Mouse (Mus musculus) embryonic facial prominence, embryonic 11.5 days (tissue): ENCODE measurements at regions not wholly inside any gene's neighbourhood (a gene's known extent, or its start where the extent isn't known, plus 50 kb on each side); places are given as distances from the start of the nearest gene placed in this dataset.

Experiments
- ATAC-seq: fragments of 200-750 bp; cut with Nextera tagmentation; replicated peaks from 2 replicates; pipeline ENCODE4 v1.8.0; 2017; ENCODE audit warnings: low read depth; ENCODE audit not compliant: insufficient number of reproducible peaks, low FRiP score, low TSS enrichment
- DNase-seq: peaks from one replicate; pipeline ENCODE4 v3.0.0-alpha.2; 2015; ENCODE audit warnings: low spot score
- H3K27ac ChIP-seq: fragments of 300-500 bp; sonication (generic); replicated peaks from 2 replicates; pipeline ENCODE4 v1.5.1; 2014; ENCODE audit warnings: mild to moderate bottlenecking, low read depth, low read length, control low read depth
- H3K27me3 ChIP-seq: fragments of 300-500 bp; sonication (generic); 2 replicates; pipeline ENCODE4 v1.6.1; 2014; ENCODE audit warnings: mild to moderate bottlenecking, low read length, moderate library complexity, mixed read lengths; ENCODE audit not compliant: control insufficient read depth, insufficient read depth
- H3K36me3 ChIP-seq: fragments of 300-500 bp; sonication (generic); replicated peaks from 2 replicates; pipeline ENCODE4 v1.6.1; 2014; ENCODE audit warnings: low read depth, mild to moderate bottlenecking, low read length, moderate library complexity, mixed read lengths; ENCODE audit not compliant: control insufficient read depth, insufficient read depth
- H3K4me1 ChIP-seq: fragments of 300-500 bp; sonication (generic); 2 replicates; pipeline ENCODE4 v1.6.1; 2014; ENCODE audit warnings: low read length, mixed read lengths; ENCODE audit not compliant: control insufficient read depth, insufficient read depth
- H3K4me2 ChIP-seq: fragments of 300-500 bp; sonication (generic); 2 replicates; pipeline ENCODE4 v1.6.1; 2014; ENCODE audit warnings: low read depth, mild to moderate bottlenecking, control low read depth, low read length, moderate library complexity
- H3K4me3 ChIP-seq: fragments of 300-500 bp; sonication (generic); 2 replicates; pipeline ENCODE4 v1.5.1; 2014; ENCODE audit warnings: low read depth, low read length, control low read depth
- H3K9ac ChIP-seq: fragments of 300-500 bp; sonication (generic); replicated peaks from 2 replicates; pipeline ENCODE4 v1.6.1; 2014; ENCODE audit warnings: mild to moderate bottlenecking, control low read depth, low read length
- H3K9me3 ChIP-seq: fragments of 300-500 bp; sonication (generic); replicated peaks from 2 replicates; pipeline ENCODE4 v1.6.1; 2016; ENCODE audit warnings: mild to moderate bottlenecking, low read length, inconsistent platforms, mixed read lengths; ENCODE audit not compliant: control insufficient read depth
- WGBS: fragments of 180-500 bp; shearing (Covaris S2); extraction: QIAGEN DNeasy Blood & Tissue Kit; methylation state at CpG from one replicate; pipeline ENCODE4 v1.1.7; 2014; 5-methylcytosine and 5-hydroxymethylcytosine counted together

DNA sequence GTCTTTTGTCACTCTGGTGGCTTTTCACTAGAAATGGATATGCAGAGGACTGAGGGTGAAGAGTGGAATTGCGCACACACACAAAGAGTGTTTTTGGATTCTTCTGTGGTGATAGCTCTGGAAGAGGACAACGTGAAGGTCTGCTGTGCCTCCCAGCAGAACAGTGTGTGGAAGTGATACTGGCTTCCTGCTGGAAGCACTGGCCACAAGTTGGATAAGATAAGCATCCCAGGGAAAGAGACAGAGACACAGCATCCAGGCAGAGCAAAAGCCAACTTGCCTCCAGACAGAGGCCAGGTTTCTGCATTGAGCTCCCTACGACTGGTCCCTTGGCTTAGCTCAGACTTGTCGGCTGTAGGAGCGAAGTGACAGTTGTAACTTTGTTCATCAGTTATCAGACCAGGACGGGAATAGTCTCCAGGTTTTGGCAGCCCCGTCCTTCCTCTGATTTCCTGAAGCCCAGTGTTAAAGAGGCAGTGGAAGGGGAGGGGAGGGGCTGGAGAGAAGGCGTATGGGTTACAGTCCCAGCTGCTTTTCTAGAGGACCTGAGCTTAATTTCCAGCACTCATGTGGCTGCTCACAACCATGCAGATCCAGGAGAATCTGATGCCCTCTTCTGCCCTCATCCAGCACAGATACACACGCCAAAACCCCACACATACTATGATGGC is 89.2 kb downstream of the Tmem170b start:
- DNase-seq (no peak), ATAC-seq (no peak)
- Histone ChIP-seq H3K27ac (no peak overlapping the region), H3K27me3 (no peaks in the 10 kb centered on the region), H3K4me2 (no peak overlapping the region), H3K4me1 (no peaks in the 10 kb centered on the region), H3K9me3 (no peaks in the 10 kb centered on the region), H3K4me3 (no peak overlapping the region), H3K36me3 (no peaks in the 10 kb centered on the region), H3K9ac (no peak overlapping the region)
- WGBS = 74% methylated on average over 9 of the region's 9 CpGs

DNA sequence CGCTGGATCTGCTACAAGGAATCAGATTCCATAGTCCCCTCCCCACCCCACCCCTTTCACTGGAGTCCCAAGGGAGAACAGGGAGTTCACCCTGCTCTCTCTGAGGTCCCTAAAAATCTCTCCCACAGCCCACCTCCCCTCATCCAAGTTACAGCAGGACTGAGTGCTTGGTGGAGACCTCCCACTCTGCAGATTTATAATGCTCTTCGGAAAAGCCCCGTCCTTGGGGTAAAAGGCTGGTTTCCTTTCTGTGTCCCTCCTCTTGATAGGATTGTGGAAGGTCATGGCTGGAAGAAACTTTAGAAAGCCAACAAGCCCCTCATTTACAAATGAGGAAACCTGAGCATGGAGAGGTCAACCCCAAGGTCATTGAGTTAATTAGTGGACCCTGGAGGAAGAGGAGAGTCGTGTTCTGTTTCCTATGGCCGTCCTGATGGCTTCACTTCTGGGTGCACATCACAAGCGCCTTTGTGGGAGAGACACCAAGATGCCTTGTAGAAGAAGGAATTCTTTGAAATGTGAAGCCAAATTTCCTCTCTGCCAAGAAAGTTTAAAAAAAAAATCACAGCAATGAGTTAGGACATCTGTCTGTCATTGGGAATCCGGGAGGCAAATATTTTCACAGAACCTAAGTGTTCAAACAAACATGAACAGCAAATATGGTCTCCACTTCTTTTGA is 91.2 kb downstream of the Tmem170b start:
- 25% methylated on average over 7 of the region's 7 CpGs for WGBS
- peak; percentile 32 for DNase-seq

DNA sequence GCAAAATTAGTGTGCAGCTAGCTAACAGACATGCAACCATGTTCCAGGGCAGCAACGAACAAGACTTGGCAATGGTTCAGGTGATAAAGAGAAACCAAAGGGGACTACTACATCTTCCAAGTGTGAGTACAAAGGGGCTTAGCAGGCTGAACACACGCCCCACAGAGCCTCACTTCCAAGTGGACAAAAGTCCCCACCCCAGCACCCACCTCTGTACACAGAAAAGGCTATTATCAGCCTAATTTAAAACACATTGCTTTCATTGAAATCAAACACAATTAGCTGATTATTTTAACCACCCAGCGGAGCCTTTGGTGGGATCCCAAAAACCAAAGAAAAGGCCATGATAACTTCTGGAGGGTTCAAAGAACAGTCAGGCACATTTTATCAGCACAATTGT is 95.6 kb downstream of the Tmem170b start:
- H3K4me1 ChIP-seq = no peaks in the 10 kb centered on the region
- 68% methylated on average over 3 of the region's 3 CpGs for WGBS

More for the DNA sequence above, 91.2 kb downstream of the Tmem170b start:
- H3K36me3 ChIP-seq = no peaks in the 10 kb centered on the region
- H3K9ac ChIP-seq = no peak overlapping the region
- no peak for ATAC-seq
- H3K4me2 ChIP-seq = no peak overlapping the region
- no peaks in the 10 kb centered on the region for H3K9me3 ChIP-seq
- H3K4me1 ChIP-seq = no peaks in the 10 kb centered on the region
- H3K4me3 ChIP-seq = no peak overlapping the region
- H3K27me3 ChIP-seq = no peaks in the 10 kb centered on the region
- H3K27ac ChIP-seq = no peak overlapping the region

DNA sequence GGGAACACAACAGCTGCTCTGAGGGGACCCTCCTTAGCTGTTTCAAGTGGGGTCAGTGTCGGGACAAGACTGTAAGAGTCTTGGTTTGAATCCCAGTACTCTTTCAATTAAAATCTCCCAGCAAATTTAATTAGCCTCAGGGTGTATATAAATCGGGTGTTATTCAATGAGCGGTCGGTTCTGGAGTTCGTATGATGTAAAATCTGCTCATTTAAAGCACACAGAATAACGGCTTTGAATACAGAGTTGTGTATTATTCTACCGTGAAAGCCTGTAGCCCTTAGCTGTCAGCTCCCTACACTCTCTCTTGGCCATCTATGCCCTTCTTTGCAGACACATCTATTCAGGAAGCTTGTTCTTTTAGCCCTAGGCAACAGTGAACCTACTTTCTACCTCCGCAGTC is 96.1 kb downstream of the Tmem170b start:
- no peaks in the 10 kb centered on the region for H3K27me3 ChIP-seq
- no peaks in the 10 kb centered on the region for H3K36me3 ChIP-seq
- ATAC-seq = no peak
- 78% methylated on average over 8 of the region's 8 CpGs for WGBS
- no peaks in the 10 kb centered on the region for H3K9me3 ChIP-seq
- no peak overlapping the region for H3K9ac ChIP-seq
- no peak overlapping the region for H3K4me2 ChIP-seq
- H3K4me1 ChIP-seq = no peaks in the 10 kb centered on the region
- no peak overlapping the region for H3K27ac ChIP-seq
- H3K4me3 ChIP-seq = no peak overlapping the region
- no peak for DNase-seq

More for the DNA sequence above, 95.6 kb downstream of the Tmem170b start:
- H3K4me3 ChIP-seq = no peak overlapping the region
- DNase-seq (no peak), ATAC-seq (no peak)
- no peaks in the 10 kb centered on the region for H3K27me3 ChIP-seq
- no peak overlapping the region for H3K27ac ChIP-seq
- H3K36me3 ChIP-seq = no peaks in the 10 kb centered on the region
- H3K4me2 ChIP-seq = no peak overlapping the region
- no peak overlapping the region for H3K9ac ChIP-seq
- no peaks in the 10 kb centered on the region for H3K9me3 ChIP-seq

DNA sequence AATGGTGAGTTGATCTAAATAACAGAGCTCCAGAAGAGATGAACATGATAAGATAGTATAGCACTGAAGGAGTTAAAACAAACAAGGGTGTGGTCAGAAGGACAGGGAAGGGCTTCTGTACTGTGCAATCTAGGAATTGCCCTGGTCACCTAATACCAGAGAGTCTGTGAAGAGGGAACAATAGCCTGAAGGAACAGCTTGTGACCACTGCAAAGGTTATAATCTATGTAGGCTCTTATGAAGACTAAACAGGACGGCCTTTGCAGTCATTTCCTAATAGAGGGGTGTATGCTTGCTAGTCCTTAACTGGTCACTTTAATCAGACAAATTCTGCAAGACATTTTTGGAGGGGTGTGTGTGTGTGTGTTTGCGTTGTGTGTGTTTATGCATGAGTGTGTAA is 97.5 kb downstream of the Tmem170b start:
- no peaks in the 10 kb centered on the region for H3K27me3 ChIP-seq
- 78% methylated on average over 2 of the region's 2 CpGs for WGBS
- ATAC-seq = no peak
- no peak overlapping the region for H3K9ac ChIP-seq
- H3K36me3 ChIP-seq = no peaks in the 10 kb centered on the region
- no peaks in the 10 kb centered on the region for H3K9me3 ChIP-seq
- no peak overlapping the region for H3K4me2 ChIP-seq
- H3K4me3 ChIP-seq = no peak overlapping the region
- no peaks in the 10 kb centered on the region for H3K4me1 ChIP-seq
- H3K27ac ChIP-seq = no peak overlapping the region
- no peak for DNase-seq

DNA sequence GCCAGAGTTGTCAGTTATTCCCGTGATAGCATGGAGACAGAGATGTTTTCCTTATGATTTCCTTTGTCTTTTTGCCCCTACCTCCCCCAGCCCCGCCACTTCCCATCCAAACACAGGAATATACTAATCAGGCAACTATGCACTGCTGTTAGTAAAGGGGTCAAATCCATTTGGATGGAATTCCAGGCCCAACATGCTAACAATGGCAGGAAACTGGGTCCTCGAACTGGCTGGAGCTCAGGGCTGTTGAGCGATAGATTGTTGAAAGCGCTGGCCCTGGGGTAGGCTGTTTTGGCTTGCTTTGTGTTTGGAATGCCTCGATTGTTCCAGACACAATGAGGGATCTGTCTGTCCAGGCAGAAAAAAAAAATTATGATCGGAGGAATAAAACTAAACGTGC is 97.9 kb downstream of the Tmem170b start:
- H3K4me2 ChIP-seq = no peak overlapping the region
- H3K27me3 ChIP-seq = no peaks in the 10 kb centered on the region
- 72% methylated on average over 8 of the region's 8 CpGs for WGBS
- H3K4me1 ChIP-seq = no peaks in the 10 kb centered on the region
- H3K36me3 ChIP-seq = no peaks in the 10 kb centered on the region
- ATAC-seq (no peak), DNase-seq (no peak)
- no peaks in the 10 kb centered on the region for H3K9me3 ChIP-seq
- H3K9ac ChIP-seq = no peak overlapping the region
- H3K27ac ChIP-seq = no peak overlapping the region
- no peak overlapping the region for H3K4me3 ChIP-seq

DNA sequence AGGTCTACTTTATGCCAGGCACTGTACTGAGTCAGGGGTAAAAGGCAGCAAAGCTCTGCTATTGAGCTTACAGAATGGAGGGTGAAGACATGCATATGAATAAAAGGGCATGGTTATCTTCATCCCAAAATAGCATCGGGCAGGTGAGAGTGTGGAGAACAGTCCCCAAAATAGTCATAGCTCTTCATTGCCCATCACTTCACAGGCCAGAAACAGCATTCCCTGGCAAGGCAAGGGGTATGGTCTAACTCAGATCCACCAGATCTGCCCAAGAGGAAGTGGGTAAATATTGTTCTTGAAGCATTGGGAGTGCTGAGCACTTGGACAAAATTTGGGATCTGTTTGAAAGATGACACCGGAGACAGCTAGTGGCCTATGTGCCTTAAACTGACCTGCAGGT is 99.1 kb downstream of the Tmem170b start:
- Histone ChIP-seq H3K4me1 (no peaks in the 10 kb centered on the region), H3K36me3 (no peaks in the 10 kb centered on the region), H3K9ac (no peak overlapping the region), H3K27me3 (no peaks in the 10 kb centered on the region), H3K4me3 (no peak overlapping the region), H3K4me2 (no peak overlapping the region), H3K27ac (no peak overlapping the region), H3K9me3 (no peaks in the 10 kb centered on the region)
- DNase-seq = no peak
- ATAC-seq = no peak
- 96% methylated on average over 2 of the region's 2 CpGs for WGBS

DNA sequence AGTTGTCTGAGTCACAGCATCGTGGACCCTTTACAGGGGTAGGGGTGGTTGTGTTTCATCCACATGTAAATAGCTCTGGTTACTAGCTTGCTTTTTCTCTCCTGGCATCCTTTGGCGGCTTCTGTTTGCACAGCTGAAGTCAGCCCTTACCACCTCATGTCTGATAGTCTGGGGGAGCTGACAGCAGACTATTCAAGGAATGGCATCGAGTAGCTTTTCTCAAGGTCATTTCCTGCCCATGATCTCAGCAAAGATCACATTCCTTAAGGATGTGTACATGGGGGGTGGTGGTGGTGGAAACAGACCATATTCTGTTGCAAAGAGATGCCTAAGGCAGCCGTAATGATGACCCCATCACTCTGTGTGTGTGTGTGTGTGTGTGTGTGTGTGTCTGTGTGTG is 99.9 kb downstream of the Tmem170b start:
- peak; percentile 20 for DNase-seq

More for the DNA sequence above, 99.9 kb downstream of the Tmem170b start:
- no peaks in the 10 kb centered on the region for H3K36me3 ChIP-seq
- H3K9me3 ChIP-seq = no peaks in the 10 kb centered on the region
- no peaks in the 10 kb centered on the region for H3K27me3 ChIP-seq
- H3K4me3 ChIP-seq = no peak overlapping the region
- no peaks in the 10 kb centered on the region for H3K4me1 ChIP-seq
- WGBS = 36% methylated on average over 4 of the region's 4 CpGs
- no peak overlapping the region for H3K4me2 ChIP-seq
- ATAC-seq = no peak
- H3K27ac ChIP-seq = no peak overlapping the region
- no peak overlapping the region for H3K9ac ChIP-seq
